Mouse (Mus musculus): ENCODE results near the gene Cant1.

GRCm38 (mm10) chr11:118378656-118379055, 40.2 kb downstream of the Cant1 start:
- TF ChIP-seq HCFC1 (IDR thresholded peaks at IDR 0.05; ENCODE audit: borderline replicate concordance, insufficient read depth, low read length) (no peak), CHD2 (IDR thresholded peaks at IDR 0.05; ENCODE audit: low read depth, low read length) (no peak), MAFK (IDR thresholded peaks at IDR 0.05; ENCODE audit: insufficient read depth, low read depth, low read length) (no peak), ZC3H11A (IDR thresholded peaks at IDR 0.05; ENCODE audit: borderline replicate concordance, low read depth, low read length) (no peak)
